Mouse (Mus musculus): ENCODE measurements around the gene Gm9833. TPM values are rescaled to one million over a fixed set of nuclear protein-coding genes. Genes with fewer than 3 reads are reported as not detected.

The Gm9833 gene
- polyA plus RNA-seq, 1 experiment, result 2.2 TPM

- H3K4me3 ChIP-seq (ENCODE audit: control insufficient read depth, low read depth, low read length), result no peak overlapping the region
- H3K27me3 ChIP-seq (ENCODE audit: control insufficient read depth, insufficient read depth, low read length), result no peaks in the 10 kb centered on the region
- no peaks in the 10 kb centered on the region for H3K36me3 ChIP-seq (ENCODE audit: control insufficient read depth, insufficient read depth, low read length)
- H3K27ac ChIP-seq (ENCODE audit: control insufficient read depth, insufficient read depth, low read depth, low read length), result no peak overlapping the region
- TF ChIP-seq POLR2A (IDR thresholded peaks at IDR 0.05; ENCODE audit: control insufficient read depth, low read depth, low read length) (no peak), CTCF (IDR thresholded peaks at IDR 0.05; ENCODE audit: control insufficient read depth, insufficient read depth, insufficient replicate concordance, low read depth, low read length) (no peak)
- H3K4me1 ChIP-seq (ENCODE audit: control insufficient read depth, insufficient read depth, low read length), result no peaks in the 10 kb centered on the region
Measured at GRCm38 (mm10) chr3:10121956-10122739, 34.2 kb downstream of the Gm9833 start.

- Histone ChIP-seq H3K4me1 (ENCODE audit: control insufficient read depth, insufficient read depth, low read length) (no peaks in the 10 kb centered on the region), H3K4me3 (ENCODE audit: control insufficient read depth, low read depth, low read length) (no peak overlapping the region), H3K36me3 (ENCODE audit: control insufficient read depth, insufficient read depth, low read length) (no peaks in the 10 kb centered on the region), H3K27me3 (ENCODE audit: control insufficient read depth, insufficient read depth, low read length) (no peaks in the 10 kb centered on the region), H3K27ac (ENCODE audit: control insufficient read depth, insufficient read depth, low read depth, low read length) (no peak overlapping the region)
- TF ChIP-seq POLR2A (IDR thresholded peaks at IDR 0.05; ENCODE audit: control insufficient read depth, low read depth, low read length), result no peak
- no peak for TF ChIP-seq CTCF (IDR thresholded peaks at IDR 0.05; ENCODE audit: control insufficient read depth, insufficient read depth, insufficient replicate concordance, low read depth, low read length)
Measured at GRCm38 (mm10) chr3:10123615-10124014, 35.7 kb downstream of the Gm9833 start.

GRCm38 (mm10) chr3:10124071-10124470 lies 36.2 kb downstream of the Gm9833 start:
- Histone ChIP-seq H3K27me3 (ENCODE audit: control insufficient read depth, insufficient read depth, low read length) (no peaks in the 10 kb centered on the region), H3K4me1 (ENCODE audit: control insufficient read depth, insufficient read depth, low read length) (no peaks in the 10 kb centered on the region), H3K36me3 (ENCODE audit: control insufficient read depth, insufficient read depth, low read length) (no peaks in the 10 kb centered on the region), H3K4me3 (ENCODE audit: control insufficient read depth, low read depth, low read length) (no peak overlapping the region), H3K27ac (ENCODE audit: control insufficient read depth, insufficient read depth, low read depth, low read length) (no peak overlapping the region)
- TF ChIP-seq CTCF (IDR thresholded peaks at IDR 0.05; ENCODE audit: control insufficient read depth, insufficient read depth, insufficient replicate concordance, low read depth, low read length), result no peak
- no peak for TF ChIP-seq POLR2A (IDR thresholded peaks at IDR 0.05; ENCODE audit: control insufficient read depth, low read depth, low read length)

GRCm38 (mm10) chr3:10125301-10125700 lies 37.4 kb downstream of the Gm9833 start:
- Histone ChIP-seq H3K27ac (ENCODE audit: control insufficient read depth, insufficient read depth, low read depth, low read length) (no peak overlapping the region), H3K4me1 (ENCODE audit: control insufficient read depth, insufficient read depth, low read length) (no peaks in the 10 kb centered on the region), H3K4me3 (ENCODE audit: control insufficient read depth, low read depth, low read length) (no peak overlapping the region), H3K27me3 (ENCODE audit: control insufficient read depth, insufficient read depth, low read length) (no peaks in the 10 kb centered on the region), H3K36me3 (ENCODE audit: control insufficient read depth, insufficient read depth, low read length) (no peaks in the 10 kb centered on the region)
- TF ChIP-seq CTCF (IDR thresholded peaks at IDR 0.05; ENCODE audit: control insufficient read depth, insufficient read depth, insufficient replicate concordance, low read depth, low read length), result no peak
- no peak for TF ChIP-seq POLR2A (IDR thresholded peaks at IDR 0.05; ENCODE audit: control insufficient read depth, low read depth, low read length)

GRCm38 (mm10) chr3:10126036-10126435 lies 38.1 kb downstream of the Gm9833 start:
- Histone ChIP-seq H3K4me1 (ENCODE audit: control insufficient read depth, insufficient read depth, low read length) (no peaks in the 10 kb centered on the region), H3K27ac (ENCODE audit: control insufficient read depth, insufficient read depth, low read depth, low read length) (no peak overlapping the region), H3K4me3 (ENCODE audit: control insufficient read depth, low read depth, low read length) (no peak overlapping the region), H3K36me3 (ENCODE audit: control insufficient read depth, insufficient read depth, low read length) (no peaks in the 10 kb centered on the region), H3K27me3 (ENCODE audit: control insufficient read depth, insufficient read depth, low read length) (no peaks in the 10 kb centered on the region)
- no peak for TF ChIP-seq POLR2A (IDR thresholded peaks at IDR 0.05; ENCODE audit: control insufficient read depth, low read depth, low read length)
- TF ChIP-seq CTCF (IDR thresholded peaks at IDR 0.05; ENCODE audit: control insufficient read depth, insufficient read depth, insufficient replicate concordance, low read depth, low read length), result no peak

GRCm38 (mm10) chr3:10126502-10126901 lies 38.6 kb downstream of the Gm9833 start:
- no peak for TF ChIP-seq CTCF (IDR thresholded peaks at IDR 0.05; ENCODE audit: control insufficient read depth, insufficient read depth, insufficient replicate concordance, low read depth, low read length)
- Histone ChIP-seq H3K27ac (ENCODE audit: control insufficient read depth, insufficient read depth, low read depth, low read length) (no peak overlapping the region), H3K36me3 (ENCODE audit: control insufficient read depth, insufficient read depth, low read length) (no peaks in the 10 kb centered on the region), H3K4me3 (ENCODE audit: control insufficient read depth, low read depth, low read length) (no peak overlapping the region), H3K27me3 (ENCODE audit: control insufficient read depth, insufficient read depth, low read length) (no peaks in the 10 kb centered on the region), H3K4me1 (ENCODE audit: control insufficient read depth, insufficient read depth, low read length) (no peaks in the 10 kb centered on the region)

GRCm38 (mm10) chr3:10126952-10127351 lies 39.0 kb downstream of the Gm9833 start:
- H3K4me3 ChIP-seq (ENCODE audit: control insufficient read depth, low read depth, low read length), result no peak overlapping the region
- TF ChIP-seq POLR2A (IDR thresholded peaks at IDR 0.05; ENCODE audit: control insufficient read depth, low read depth, low read length), result no peak
- TF ChIP-seq CTCF (IDR thresholded peaks at IDR 0.05; ENCODE audit: control insufficient read depth, insufficient read depth, insufficient replicate concordance, low read depth, low read length), result no peak
- no peaks in the 10 kb centered on the region for H3K36me3 ChIP-seq (ENCODE audit: control insufficient read depth, insufficient read depth, low read length)
- no peaks in the 10 kb centered on the region for H3K4me1 ChIP-seq (ENCODE audit: control insufficient read depth, insufficient read depth, low read length)
- H3K27me3 ChIP-seq (ENCODE audit: control insufficient read depth, insufficient read depth, low read length), result no peaks in the 10 kb centered on the region
- no peak overlapping the region for H3K27ac ChIP-seq (ENCODE audit: control insufficient read depth, insufficient read depth, low read depth, low read length)
